Mouse (Mus musculus) naive thymus-derived CD4-positive, alpha-beta T cell, adult 2 months (primary cell): ENCODE data around the gene Ramp2.

Experiments
- DNase-seq: peaks from one replicate; pipeline ENCODE4 v3.0.0-alpha.2; 2011; ENCODE audit warnings: low read depth

Gene Ramp2

GRCm38 (mm10) chr11:101245855-101246701 lies at the start of gene Ramp2:
Ramp2 (plus strand) TSS chr11:101246028.
- DNase-seq, result peak; percentile 25

DNA sequence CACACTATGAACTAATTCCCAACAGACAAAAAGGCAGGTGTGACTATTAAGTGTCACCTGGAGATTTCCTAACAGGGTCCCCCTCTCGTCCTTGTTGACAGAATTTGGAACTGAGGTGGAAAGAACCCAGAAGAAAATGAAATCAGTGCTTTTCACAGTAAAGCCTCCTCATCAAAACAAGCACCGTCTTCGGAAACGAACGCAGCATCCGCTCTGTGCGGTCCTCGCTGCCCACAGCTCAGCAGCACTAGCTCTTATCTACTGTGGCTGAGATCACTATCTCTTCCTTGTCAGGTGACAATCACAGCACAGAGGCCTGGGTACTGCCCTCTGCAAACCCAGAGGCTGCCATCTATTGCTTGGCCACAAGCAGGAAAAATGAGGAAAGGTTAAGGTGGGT lies 49.7 kb upstream of the Ramp2 start:
- DNase-seq, result peak; percentile 65

GRCm38 (mm10) chr11:101199555-101199954 lies 46.3 kb upstream of the Ramp2 start:
- DNase-seq, result no peak

GRCm38 (mm10) chr11:101200986-101201385 lies 44.8 kb upstream of the Ramp2 start:
- peak; percentile 79 for DNase-seq

- DNase-seq, result peak; percentile 90
Measured at GRCm38 (mm10) chr11:101211970-101212369, 33.9 kb upstream of the Ramp2 start.

GRCm38 (mm10) chr11:101216936-101217335 lies 28.9 kb upstream of the Ramp2 start:
- no peak for DNase-seq

GRCm38 (mm10) chr11:101218436-101219055 lies 27.3 kb upstream of the Ramp2 start:
- peak; percentile 59 for DNase-seq

- DNase-seq, result no peak
Measured at GRCm38 (mm10) chr11:101220853-101221252, 25.0 kb upstream of the Ramp2 start.

GRCm38 (mm10) chr11:101221306-101221986 lies 24.4 kb upstream of the Ramp2 start:
- no peak for DNase-seq

DNA sequence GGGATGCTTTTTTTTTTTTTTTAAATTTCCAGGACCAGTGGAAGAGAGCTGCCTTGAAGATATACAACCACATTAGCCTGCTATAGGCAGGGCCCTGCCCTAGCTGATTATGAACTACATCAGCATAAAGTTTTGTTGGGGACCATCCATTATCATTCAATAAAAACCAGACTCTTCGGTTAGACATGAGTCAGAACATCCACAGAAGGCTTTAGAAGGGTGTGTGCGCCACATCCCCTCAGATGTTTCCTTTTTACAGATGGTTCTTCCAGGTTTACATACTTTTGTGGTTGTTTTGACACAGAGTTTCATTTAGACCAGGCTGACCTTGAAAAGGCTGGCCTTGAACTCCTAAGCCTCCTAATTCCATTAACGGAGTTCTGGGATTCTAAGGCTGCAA lies 21.5 kb upstream of the Ramp2 start:
- DNase-seq, result no peak

DNA sequence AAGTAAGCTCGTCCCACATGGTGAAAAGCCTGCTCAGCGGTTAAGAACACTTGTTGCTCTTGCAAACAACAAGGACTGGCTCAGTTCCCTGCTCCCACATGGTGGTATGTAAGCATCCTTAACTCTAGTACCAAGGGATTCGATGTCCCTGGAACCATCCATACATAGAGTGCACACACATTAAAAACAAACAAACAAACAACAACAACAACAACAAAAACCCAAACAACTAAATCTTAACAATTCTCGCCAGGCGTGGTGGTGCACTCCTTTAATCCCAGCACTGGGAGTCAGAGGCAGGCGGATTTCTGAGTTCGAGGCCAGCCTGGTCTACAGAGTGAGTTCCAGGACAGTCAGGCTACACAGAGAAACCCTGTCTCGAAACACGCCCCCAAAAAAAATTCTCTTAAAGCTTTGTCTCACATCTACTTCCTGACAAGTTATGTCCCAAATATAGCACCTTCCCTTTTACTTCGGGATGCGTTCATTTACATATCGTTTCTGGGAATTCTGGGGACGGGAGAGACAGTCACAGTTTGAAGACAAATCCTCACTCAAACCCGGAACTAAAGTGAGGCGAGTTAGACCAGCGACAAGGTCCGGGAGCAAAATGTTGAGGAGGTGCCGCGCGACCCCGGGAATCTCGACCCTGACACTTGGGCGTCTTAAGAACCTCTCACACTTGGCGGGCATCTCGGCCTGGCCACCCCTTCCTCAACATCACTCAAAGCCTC lies 20.3 kb upstream of the Ramp2 start:
- peak; percentile 22 for DNase-seq

DNA sequence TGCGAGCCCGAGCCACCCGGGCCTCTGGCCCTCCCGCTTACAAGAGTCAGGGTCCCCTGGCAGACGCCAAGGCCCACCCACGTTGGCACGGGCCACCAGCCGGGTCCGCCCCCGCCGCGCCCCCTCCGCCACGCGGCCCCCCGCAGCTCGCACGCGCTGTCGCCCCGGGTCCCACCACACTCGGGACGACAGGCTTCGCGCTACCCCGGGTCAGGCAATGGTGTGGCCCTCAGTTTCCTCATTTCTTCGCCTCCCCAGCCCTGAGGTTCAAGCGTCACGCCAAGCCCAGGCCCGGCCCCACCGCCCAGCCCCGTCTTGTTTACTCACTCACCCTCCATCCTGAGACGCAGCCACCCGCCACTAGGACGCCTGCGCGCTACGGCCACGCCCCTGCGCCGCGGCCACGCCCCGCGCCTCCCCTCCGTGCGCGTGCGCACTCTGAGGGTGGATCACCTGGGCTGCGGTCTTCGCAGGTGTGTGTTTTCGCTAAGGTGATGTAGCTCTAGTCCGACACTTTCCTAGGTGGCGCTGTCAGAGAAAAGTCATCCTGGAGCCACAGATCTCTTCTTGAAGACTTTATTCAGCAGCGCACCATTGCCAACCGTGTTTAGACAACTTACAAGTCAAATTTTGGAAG lies 19.6 kb upstream of the Ramp2 start, which contains the start of gene Ezh1:
Gene Ezh1 (minus strand): TSS at position 399 of the 637 bp plus-strand sequence.
- DNase-seq, result peak; percentile 97

DNA sequence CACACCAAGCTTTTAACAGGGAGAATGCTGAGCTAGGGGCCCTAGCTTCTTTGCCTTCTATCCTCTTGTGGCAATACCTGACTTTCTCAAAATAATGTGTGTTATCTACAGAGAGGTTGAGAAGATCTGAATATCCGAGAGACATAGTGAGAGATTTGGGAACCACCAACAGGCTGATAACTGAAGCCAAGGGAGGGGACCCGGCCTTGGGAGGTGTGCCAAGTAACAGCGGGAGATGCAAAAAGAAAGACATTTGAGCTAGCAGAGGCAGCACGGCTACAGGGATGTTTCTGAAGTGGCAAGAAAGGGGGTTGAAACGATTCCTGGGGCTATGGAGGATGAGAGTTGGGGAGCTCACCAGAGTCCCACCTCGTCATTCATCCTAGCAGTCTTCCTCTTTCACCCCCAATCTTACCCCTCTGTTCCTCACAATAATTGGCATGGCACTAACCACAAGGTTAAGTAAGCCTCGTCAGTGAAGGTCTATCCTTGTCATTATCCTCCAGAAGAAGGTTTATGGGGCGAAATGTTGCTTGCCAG lies 16.4 kb upstream of the Ramp2 start:
- DNase-seq, result no peak

GRCm38 (mm10) chr11:101230061-101230511 lies 15.7 kb upstream of the Ramp2 start:
- no peak for DNase-seq

- DNase-seq, result no peak
Measured at GRCm38 (mm10) chr11:101230526-101230925, 15.3 kb upstream of the Ramp2 start.

DNA sequence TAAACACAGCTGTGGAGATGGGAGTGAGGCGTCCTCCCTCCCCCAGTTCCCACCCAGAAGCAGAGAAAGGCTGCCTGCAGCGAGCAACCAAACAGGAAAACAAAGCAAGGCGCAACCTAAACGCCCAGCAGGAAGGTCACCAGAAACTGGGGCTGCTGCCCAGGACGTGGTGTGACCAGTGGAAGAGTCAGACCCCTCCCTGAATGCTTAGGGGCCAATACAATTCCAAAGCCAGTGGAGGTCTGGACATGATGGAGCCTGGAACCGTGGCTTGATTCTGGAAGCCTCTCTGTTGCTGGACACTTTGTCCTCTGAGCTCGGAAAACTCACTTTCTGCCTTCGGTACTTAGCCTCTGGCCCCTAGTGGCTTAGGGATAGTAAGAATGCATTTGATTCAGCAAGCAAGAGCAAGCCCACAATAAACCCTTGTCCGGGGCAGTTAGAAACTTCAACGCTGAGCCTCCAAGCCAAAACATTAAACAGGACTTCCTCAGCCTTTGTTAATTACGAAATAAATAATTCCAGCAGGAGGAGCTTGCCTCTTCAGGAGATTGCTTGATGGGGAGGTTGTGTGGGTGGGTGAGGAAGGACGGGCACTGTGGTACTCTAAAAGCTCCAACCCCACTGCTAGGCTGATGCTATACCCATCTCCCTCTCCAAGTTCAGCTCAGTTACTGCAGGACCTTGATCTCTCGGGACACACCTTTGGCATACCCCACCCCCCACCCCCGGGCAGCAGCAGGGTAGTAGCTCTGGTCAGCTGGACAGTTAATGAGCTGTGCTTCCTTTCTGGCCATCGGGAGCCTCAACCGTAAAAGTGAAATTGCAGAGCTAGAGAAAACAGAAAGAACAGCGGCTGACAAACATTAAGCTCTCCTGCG lies 14.6 kb upstream of the Ramp2 start:
- no peak for DNase-seq

- DNase-seq, result no peak
Measured at GRCm38 (mm10) chr11:101232010-101232839, 13.6 kb upstream of the Ramp2 start.

DNA sequence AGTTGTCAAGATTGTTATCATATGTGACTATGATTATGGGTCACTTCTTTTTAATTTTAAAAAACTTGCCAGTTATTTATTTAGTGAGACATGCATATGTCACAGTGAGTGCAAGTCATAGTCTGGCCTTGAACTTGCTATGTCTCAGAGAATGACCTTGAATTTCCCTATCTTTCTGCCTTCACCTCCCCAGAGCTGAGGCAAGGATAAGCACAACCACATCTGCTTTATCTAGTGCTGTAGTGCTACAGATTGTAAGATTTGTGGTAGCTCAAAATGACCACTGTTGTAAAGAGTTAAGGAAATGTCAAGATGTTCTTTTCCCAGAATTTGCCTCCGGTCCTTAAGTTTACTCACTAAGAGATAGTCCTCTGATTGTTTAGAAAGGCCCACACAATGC lies 12.6 kb upstream of the Ramp2 start:
- no peak for DNase-seq

GRCm38 (mm10) chr11:101234124-101234523 lies 11.7 kb upstream of the Ramp2 start:
- no peak for DNase-seq
